Mouse (Mus musculus) kidney, embryonic 14.5 days (tissue): ENCODE data around the gene Gp1bb. TPM values are rescaled to one million over a fixed set of nuclear protein-coding genes. Genes with fewer than 3 reads are reported as not detected.

ENCODE experiments used
- ATAC-seq: fragments of 200-750 bp; cut with Nextera tagmentation; 2 replicates; pipeline ENCODE4 v1.8.0; 2017; ENCODE audit warnings: moderate number of reproducible peaks, mild to moderate bottlenecking, moderate TSS enrichment, moderate library complexity; ENCODE audit not compliant: low FRiP score, low TSS enrichment
- H3K27ac ChIP-seq: fragments of 300-500 bp; sonication (generic); 2 replicates; pipeline ENCODE4 v1.5.1; 2014; ENCODE audit warnings: low read depth, mild to moderate bottlenecking, low read length, moderate library complexity, mixed read lengths
- H3K27me3 ChIP-seq: fragments of 300-500 bp; sonication (generic); 2 replicates; pipeline ENCODE4 v1.6.1; 2014; ENCODE audit warnings: mild to moderate bottlenecking, low read length; ENCODE audit not compliant: control insufficient read depth, insufficient read depth
- H3K36me3 ChIP-seq: fragments of 300-500 bp; sonication (generic); 2 replicates; pipeline ENCODE4 v1.6.1; 2014; ENCODE audit warnings: low read length, mixed read lengths; ENCODE audit not compliant: control insufficient read depth, insufficient read depth
- H3K4me1 ChIP-seq: fragments of 300-500 bp; sonication (generic); 2 replicates; pipeline ENCODE4 v1.6.1; 2014; ENCODE audit warnings: low read length, mixed read lengths; ENCODE audit not compliant: control insufficient read depth, insufficient read depth
- H3K4me2 ChIP-seq: fragments of 300-500 bp; sonication (generic); replicated peaks from 2 replicates; pipeline ENCODE4 v1.6.1; 2014; ENCODE audit warnings: low read depth, mild to moderate bottlenecking, low read length
- H3K4me3 ChIP-seq: fragments of 300-500 bp; sonication (generic); 2 replicates; pipeline ENCODE4 v1.5.1; 2014; ENCODE audit warnings: mild to moderate bottlenecking, low read length
- H3K9ac ChIP-seq: fragments of 300-500 bp; sonication (generic); 2 replicates; pipeline ENCODE4 v1.6.1; 2014; ENCODE audit warnings: low read depth, mild to moderate bottlenecking, low read length, moderate library complexity
- H3K9me3 ChIP-seq: fragments of 300-500 bp; sonication (generic); 2 replicates; pipeline ENCODE4 v1.6.1; 2016; ENCODE audit warnings: low read length; ENCODE audit not compliant: control insufficient read depth
- WGBS: fragments of 180-500 bp; shearing (Covaris S2); extraction: QIAGEN DNeasy Blood & Tissue Kit; methylation state at CpG from one replicate; pipeline ENCODE4 v1.1.7; 2014; 5-methylcytosine and 5-hydroxymethylcytosine counted together
- polyA plus RNA-seq: library from polyadenylated mRNA; unstranded; fragments of >200 nt; fragmentation: Nextera tagmentation; extraction: Ambion mirVana; gene quantifications from 2 replicates; pipeline ENCODE4 v1.2.1, GENCODE M21; 2014

Gp1bb gene
- polyA plus RNA-seq, 1 experiment from 2014 or later, result 1.6 TPM

- H3K9me3 ChIP-seq, result no peaks in the 10 kb centered on the region
- ATAC-seq, result no peak
- no peak overlapping the region for H3K9ac ChIP-seq
- H3K4me2 ChIP-seq, result no peak overlapping the region
- H3K36me3 ChIP-seq, result peaks cover 6% of the 10 kb centered on the region; the same call in 1 of the 2 replicates
- H3K27me3 ChIP-seq, result peaks cover 73% of the 10 kb centered on the region
- H3K4me1 ChIP-seq, result peaks cover 30% of the 10 kb centered on the region
- 42% methylated on average over 14 of the region's 14 CpGs for WGBS
- no peak overlapping the region for H3K27ac ChIP-seq
- H3K4me3 ChIP-seq, result no peak overlapping the region
Observed at GRCm38 (mm10) chr16:18625097-18625496, 2.9 kb upstream of the Gp1bb start.

DNA sequence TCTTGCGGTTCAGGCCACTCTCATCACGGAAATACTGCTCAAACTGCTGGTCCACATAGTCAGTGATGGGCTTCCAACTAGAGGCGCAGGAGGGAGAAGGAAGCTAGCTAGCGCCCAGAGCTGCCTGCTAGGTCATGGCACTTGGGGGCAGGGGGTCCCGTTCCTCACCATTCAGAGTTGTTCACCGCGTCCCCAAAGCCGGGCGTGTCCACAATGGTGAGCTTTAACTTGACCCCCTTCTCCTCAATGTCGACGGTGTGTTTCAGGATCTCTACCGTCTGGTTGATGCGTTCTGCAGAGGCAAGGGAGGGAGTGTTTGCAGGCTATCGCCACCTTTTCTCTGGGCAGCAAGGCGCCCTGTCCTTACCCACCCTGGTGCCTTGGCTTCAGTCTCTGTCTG is 2.4 kb upstream of the Gp1bb start:
- peaks cover 78% of the 10 kb centered on the region for H3K27me3 ChIP-seq
- ATAC-seq, result no peak
- no peaks in the 10 kb centered on the region for H3K9me3 ChIP-seq
- H3K4me2 ChIP-seq, result no peak overlapping the region
- H3K36me3 ChIP-seq, result peaks cover 6% of the 10 kb centered on the region; the same call in 1 of the 2 replicates
- no peak overlapping the region for H3K4me3 ChIP-seq
- 35% methylated on average over 15 of the region's 15 CpGs for WGBS
- H3K27ac ChIP-seq, result no peak overlapping the region
- H3K9ac ChIP-seq, result no peak overlapping the region
- peaks cover 30% of the 10 kb centered on the region for H3K4me1 ChIP-seq

GRCm38 (mm10) chr16:18623751-18624540 is 1.7 kb upstream of the Gp1bb start:
- WGBS, result 47% methylated on average over 15 of the region's 15 CpGs
- H3K9me3 ChIP-seq, result no peaks in the 10 kb centered on the region
- H3K27me3 ChIP-seq, result peaks cover 85% of the 10 kb centered on the region
- ATAC-seq, result no peak
- H3K27ac ChIP-seq, result no peak overlapping the region
- H3K9ac ChIP-seq, result no peak overlapping the region
- no peak overlapping the region for H3K4me2 ChIP-seq
- no peak overlapping the region for H3K4me3 ChIP-seq
- H3K36me3 ChIP-seq, result peaks cover 6% of the 10 kb centered on the region; the same call in 1 of the 2 replicates
- peaks cover 25% of the 10 kb centered on the region for H3K4me1 ChIP-seq

- no peaks in the 10 kb centered on the region for H3K9me3 ChIP-seq
- peaks cover 6% of the 10 kb centered on the region; the same call in 1 of the 2 replicates for H3K36me3 ChIP-seq
- no peak overlapping the region for H3K4me2 ChIP-seq
- H3K27me3 ChIP-seq, result peaks cover 90% of the 10 kb centered on the region
- ATAC-seq, result no peak
- H3K4me3 ChIP-seq, result no peak overlapping the region
- H3K4me1 ChIP-seq, result peaks cover 21% of the 10 kb centered on the region
- H3K9ac ChIP-seq, result no peak overlapping the region
- no peak overlapping the region for H3K27ac ChIP-seq
- WGBS, result 37% methylated on average over 27 of the region's 29 CpGs
Observed at GRCm38 (mm10) chr16:18622916-18623750, 930 bp upstream of the Gp1bb start.

DNA sequence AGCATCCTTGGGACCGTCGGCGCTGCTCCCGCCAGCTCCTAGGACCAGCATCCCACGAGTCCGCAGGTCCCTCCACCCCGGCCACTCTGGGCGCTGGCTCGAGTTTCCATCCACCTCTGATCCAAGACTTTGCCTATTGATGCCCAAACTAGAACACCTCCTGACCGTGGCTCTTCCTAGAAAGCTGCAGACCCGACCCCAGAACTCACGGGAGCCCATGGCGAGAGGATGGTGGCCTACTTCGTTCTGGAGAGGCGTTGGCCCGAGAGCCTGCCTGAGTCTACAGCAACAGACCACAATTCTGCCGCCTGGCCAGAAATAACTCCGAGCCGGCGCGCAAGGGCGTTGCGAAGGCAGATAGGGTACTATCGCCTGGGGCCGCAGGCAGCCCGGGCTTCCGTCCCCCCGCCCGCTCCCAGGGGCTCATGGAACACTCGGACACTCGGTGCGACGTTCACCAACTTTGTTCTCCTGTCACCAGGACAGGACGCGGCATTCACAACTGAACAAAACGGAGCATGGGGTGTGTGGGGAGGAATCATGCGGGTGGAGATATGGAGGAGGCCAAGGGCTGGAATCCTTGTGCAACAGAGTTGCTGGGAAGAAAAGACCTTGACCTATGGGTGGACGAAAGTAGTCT is 721 bp downstream of the Gp1bb start:
- Histone ChIP-seq H3K4me1 (peaks cover 26% of the 10 kb centered on the region), H3K4me3 (peak overlapping the region; percentile 46), H3K27me3 (peaks cover 82% of the 10 kb centered on the region), H3K27ac (no peak overlapping the region), H3K9ac (no peak overlapping the region), H3K9me3 (no peaks in the 10 kb centered on the region), H3K4me2 (peak overlapping the region; percentile 93), H3K36me3 (peaks cover 6% of the 10 kb centered on the region; the same call in 1 of the 2 replicates)
- ATAC-seq, result no peak
- 3% methylated on average over 37 of the region's 38 CpGs for WGBS

DNA sequence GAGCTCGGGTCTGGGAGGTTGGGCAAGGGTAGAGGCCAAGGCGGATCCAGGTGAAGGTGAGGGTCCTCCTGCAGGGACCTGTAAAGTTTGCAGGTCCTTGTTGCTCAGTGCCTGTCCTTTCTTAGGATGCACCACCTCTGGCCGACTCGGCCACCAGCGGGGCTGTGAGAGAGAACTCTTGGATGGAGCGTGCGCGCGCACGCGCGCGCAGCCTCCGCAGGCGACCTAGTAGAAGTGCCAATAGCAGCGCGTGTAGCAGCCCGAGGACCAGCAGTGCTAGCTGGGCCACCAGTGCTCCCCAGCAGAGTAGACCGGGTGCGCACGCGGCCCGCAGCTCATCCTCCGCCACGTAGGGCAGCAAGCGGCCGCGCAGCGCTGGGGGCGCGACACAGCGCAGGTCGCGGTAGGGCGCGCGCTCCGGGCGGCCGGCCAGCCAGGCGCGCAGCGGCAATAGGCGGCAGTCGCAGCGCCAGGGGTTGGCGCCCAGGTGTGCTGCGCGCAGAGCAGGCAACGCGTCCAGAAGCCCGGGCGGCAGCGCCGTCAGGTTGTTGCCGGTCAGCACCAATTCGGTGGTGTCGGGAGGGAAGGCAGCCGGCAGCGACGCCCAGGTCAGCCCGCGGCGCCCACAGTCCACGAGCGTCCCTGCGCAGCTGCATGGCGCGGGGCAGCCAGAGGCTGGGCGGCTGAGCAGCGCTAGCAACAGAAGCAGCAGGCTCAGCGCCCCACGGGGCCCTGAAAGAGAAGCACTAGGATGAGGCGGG is 1.4 kb downstream of the Gp1bb start:
- ATAC-seq, result no peak
- WGBS, result under 1% methylated on average over 55 of the region's 74 CpGs
- no peak overlapping the region for H3K27ac ChIP-seq

GRCm38 (mm10) chr16:18620201-18620600 is 2.0 kb downstream of the Gp1bb start:
- ATAC-seq, result no peak
- Histone ChIP-seq H3K36me3 (peaks cover 6% of the 10 kb centered on the region; the same call in 1 of the 2 replicates), H3K4me3 (peak overlapping the region; percentile 46; the same call in 1 of the 2 replicates), H3K9ac (no peak overlapping the region), H3K4me1 (peaks cover 18% of the 10 kb centered on the region), H3K4me2 (peak overlapping the region; percentile 93), H3K27ac (no peak overlapping the region), H3K27me3 (peaks cover 78% of the 10 kb centered on the region), H3K9me3 (no peaks in the 10 kb centered on the region)
- WGBS, result 26% methylated on average over 6 of the region's 6 CpGs

More for the DNA sequence above, 1.4 kb downstream of the Gp1bb start:
- H3K27me3 ChIP-seq, result peaks cover 81% of the 10 kb centered on the region
- peak overlapping the region; percentile 46 for H3K4me3 ChIP-seq
- peaks cover 20% of the 10 kb centered on the region for H3K4me1 ChIP-seq
- no peaks in the 10 kb centered on the region for H3K9me3 ChIP-seq
- H3K36me3 ChIP-seq, result peaks cover 6% of the 10 kb centered on the region; the same call in 1 of the 2 replicates
- H3K4me2 ChIP-seq, result peak overlapping the region; percentile 93
- 0 out of 2 replicates have a peak overlapping the region, but pooled peaks have one; percentile 24 for H3K9ac ChIP-seq

- no peak overlapping the region for H3K4me2 ChIP-seq
Observed at GRCm38 (mm10) chr16:18619110-18619509, 3.1 kb downstream of the Gp1bb start.

More at GRCm38 (mm10) chr16:18619110-18619509, 3.1 kb downstream of the Gp1bb start:
- H3K9me3 ChIP-seq, result no peaks in the 10 kb centered on the region
- no peak overlapping the region for H3K27ac ChIP-seq
- no peak for ATAC-seq
- peaks cover 18% of the 10 kb centered on the region for H3K4me1 ChIP-seq
- H3K9ac ChIP-seq, result no peak overlapping the region
- peaks cover 6% of the 10 kb centered on the region; the same call in 1 of the 2 replicates for H3K36me3 ChIP-seq
- peaks cover 78% of the 10 kb centered on the region for H3K27me3 ChIP-seq
- 57% methylated on average over 4 of the region's 4 CpGs for WGBS
- no peak overlapping the region for H3K4me3 ChIP-seq
